Mouse (Mus musculus): ENCODE results near the gene Ptpn14. TPM values are rescaled to one million over a fixed set of nuclear protein-coding genes. Genes with fewer than 3 reads are reported as not detected.

Gene Ptpn14
- polyA plus RNA-seq, 1 experiment from 2014 or later, result 3.2 TPM

DNA sequence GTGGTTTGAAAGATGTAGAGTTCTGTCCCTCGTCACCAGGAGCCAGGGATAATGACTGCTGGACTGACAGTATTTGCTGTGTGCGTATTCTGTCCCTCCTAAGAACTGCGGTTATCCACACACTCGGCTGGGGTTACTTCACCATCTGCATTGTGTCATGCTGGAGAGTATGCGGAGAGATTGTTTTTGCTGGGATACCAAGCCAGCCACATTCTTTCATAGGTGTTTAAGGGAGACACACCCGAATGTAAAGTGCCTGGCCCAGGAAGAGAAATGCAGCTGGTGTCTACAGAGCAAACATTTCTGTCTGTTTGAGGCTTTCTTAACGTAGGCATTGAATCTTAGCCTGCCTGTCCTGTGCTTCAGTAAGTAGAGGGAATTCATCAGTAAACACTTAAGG is 56.4 kb downstream of the Ptpn14 start:
- 73% methylated on average over 7 of the region's 7 CpGs for WGBS
- Histone ChIP-seq H3K36me3 (ENCODE audit: control insufficient read depth, insufficient read depth, low read length) (no peaks in the 10 kb centered on the region), H3K27me3 (replicated peaks; ENCODE audit: control insufficient read depth, insufficient read depth, low read length) (no peaks in the 10 kb centered on the region), H3K4me1 (replicated peaks; ENCODE audit: control insufficient read depth, insufficient read depth, low read length) (peaks cover 15% of the 10 kb centered on the region), H3K4me3 (ENCODE audit: low read depth, low read length) (no peak overlapping the region), H3K27ac (ENCODE audit: low read depth, low read length) (no peak overlapping the region), H3K9me3 (ENCODE audit: control insufficient read depth, low read length) (no peaks in the 10 kb centered on the region), H3K9ac (ENCODE audit: low read depth, low read length) (no peak overlapping the region), H3K4me2 (no peak overlapping the region)
- no peak for DNase-seq (ENCODE audit: low spot score)
- ATAC-seq (replicated peaks; ENCODE audit: low FRiP score), result no peak

GRCm38 (mm10) chr1:189786707-189787485 is 58.8 kb downstream of the Ptpn14 start:
- WGBS, result 84% methylated on average over 26 of the region's 26 CpGs
- Histone ChIP-seq H3K27ac (ENCODE audit: low read depth, low read length) (no peak overlapping the region), H3K4me3 (ENCODE audit: low read depth, low read length) (no peak overlapping the region), H3K27me3 (replicated peaks; ENCODE audit: control insufficient read depth, insufficient read depth, low read length) (no peaks in the 10 kb centered on the region), H3K9ac (ENCODE audit: low read depth, low read length) (no peak overlapping the region), H3K4me2 (no peak overlapping the region), H3K4me1 (replicated peaks; ENCODE audit: control insufficient read depth, insufficient read depth, low read length) (peaks cover 9% of the 10 kb centered on the region), H3K9me3 (ENCODE audit: control insufficient read depth, low read length) (no peaks in the 10 kb centered on the region), H3K36me3 (ENCODE audit: control insufficient read depth, insufficient read depth, low read length) (no peaks in the 10 kb centered on the region)
- ATAC-seq (replicated peaks; ENCODE audit: low FRiP score) (no peak), DNase-seq (ENCODE audit: low spot score) (no peak)

GRCm38 (mm10) chr1:189789545-189789944 is 61.5 kb downstream of the Ptpn14 start:
- Histone ChIP-seq H3K4me1 (replicated peaks; ENCODE audit: control insufficient read depth, insufficient read depth, low read length) (0 out of 2 replicates have a peak, but pooled peaks cover 3% of the 10 kb centered on the region), H3K27ac (ENCODE audit: low read depth, low read length) (no peak overlapping the region), H3K27me3 (replicated peaks; ENCODE audit: control insufficient read depth, insufficient read depth, low read length) (no peaks in the 10 kb centered on the region), H3K36me3 (ENCODE audit: control insufficient read depth, insufficient read depth, low read length) (no peaks in the 10 kb centered on the region), H3K9ac (ENCODE audit: low read depth, low read length) (no peak overlapping the region), H3K9me3 (ENCODE audit: control insufficient read depth, low read length) (no peaks in the 10 kb centered on the region), H3K4me3 (ENCODE audit: low read depth, low read length) (no peak overlapping the region), H3K4me2 (no peak overlapping the region)
- 70% methylated on average over 6 of the region's 6 CpGs for WGBS
- no peak for ATAC-seq (replicated peaks; ENCODE audit: low FRiP score)
- no peak for DNase-seq (ENCODE audit: low spot score)

- WGBS, result 69% methylated on average over 7 of the region's 7 CpGs
- ATAC-seq (replicated peaks; ENCODE audit: low FRiP score), result no peak
- peaks cover 7% of the 10 kb centered on the region; the same call in 1 of the 2 replicates for H3K4me1 ChIP-seq (replicated peaks; ENCODE audit: control insufficient read depth, insufficient read depth, low read length)
Measured at GRCm38 (mm10) chr1:189790666-189791065, 62.6 kb downstream of the Ptpn14 start.

DNA sequence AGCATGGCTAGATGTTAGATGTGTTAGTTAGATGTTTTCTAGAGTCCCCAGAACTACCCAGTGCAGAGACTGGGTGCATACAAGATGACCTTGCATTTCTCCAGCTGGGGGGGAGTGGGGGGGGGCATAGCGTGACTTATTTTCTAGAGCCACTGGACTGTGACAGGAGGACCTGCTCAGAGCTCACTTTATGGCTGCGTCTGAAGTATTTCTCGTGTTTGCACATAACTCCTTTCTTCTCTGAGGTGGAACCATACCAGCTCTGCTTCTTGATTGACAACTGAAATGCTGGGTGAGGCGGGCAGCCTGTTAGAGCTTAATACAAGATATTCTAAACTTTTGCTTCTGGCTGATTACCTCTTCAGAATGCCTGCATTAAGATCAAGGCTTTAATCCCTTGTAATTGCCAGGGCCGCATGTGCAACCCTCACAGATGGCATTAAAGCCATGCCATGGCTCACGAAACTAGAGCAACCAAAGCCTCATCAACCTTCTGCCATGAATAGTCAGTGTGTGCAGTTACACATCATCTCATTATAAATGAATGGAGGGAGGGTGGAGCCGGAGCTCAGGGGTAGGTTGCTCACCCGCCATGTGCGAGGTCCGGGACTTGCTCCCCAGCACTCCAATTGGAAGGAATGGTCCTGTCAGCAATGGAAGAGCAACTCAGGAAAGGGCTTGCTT is 63.6 kb downstream of the Ptpn14 start:
- Histone ChIP-seq H3K4me2 (no peak overlapping the region), H3K4me1 (replicated peaks; ENCODE audit: control insufficient read depth, insufficient read depth, low read length) (peaks cover 11% of the 10 kb centered on the region), H3K27ac (ENCODE audit: low read depth, low read length) (no peak overlapping the region), H3K4me3 (ENCODE audit: low read depth, low read length) (no peak overlapping the region), H3K9me3 (ENCODE audit: control insufficient read depth, low read length) (no peaks in the 10 kb centered on the region), H3K36me3 (ENCODE audit: control insufficient read depth, insufficient read depth, low read length) (no peaks in the 10 kb centered on the region), H3K9ac (ENCODE audit: low read depth, low read length) (no peak overlapping the region), H3K27me3 (replicated peaks; ENCODE audit: control insufficient read depth, insufficient read depth, low read length) (no peaks in the 10 kb centered on the region)
- 88% methylated on average over 10 of the region's 10 CpGs for WGBS
- no peak for ATAC-seq (replicated peaks; ENCODE audit: low FRiP score)
- no peak for DNase-seq (ENCODE audit: low spot score)

More at GRCm38 (mm10) chr1:189790666-189791065, 62.6 kb downstream of the Ptpn14 start:
- H3K4me2 ChIP-seq, result no peak overlapping the region
- H3K9ac ChIP-seq (ENCODE audit: low read depth, low read length), result no peak overlapping the region
- H3K27ac ChIP-seq (ENCODE audit: low read depth, low read length), result no peak overlapping the region
- H3K9me3 ChIP-seq (ENCODE audit: control insufficient read depth, low read length), result no peaks in the 10 kb centered on the region
- no peak for DNase-seq (ENCODE audit: low spot score)
- no peak overlapping the region for H3K4me3 ChIP-seq (ENCODE audit: low read depth, low read length)
- H3K36me3 ChIP-seq (ENCODE audit: control insufficient read depth, insufficient read depth, low read length), result no peaks in the 10 kb centered on the region
- H3K27me3 ChIP-seq (replicated peaks; ENCODE audit: control insufficient read depth, insufficient read depth, low read length), result no peaks in the 10 kb centered on the region

DNA sequence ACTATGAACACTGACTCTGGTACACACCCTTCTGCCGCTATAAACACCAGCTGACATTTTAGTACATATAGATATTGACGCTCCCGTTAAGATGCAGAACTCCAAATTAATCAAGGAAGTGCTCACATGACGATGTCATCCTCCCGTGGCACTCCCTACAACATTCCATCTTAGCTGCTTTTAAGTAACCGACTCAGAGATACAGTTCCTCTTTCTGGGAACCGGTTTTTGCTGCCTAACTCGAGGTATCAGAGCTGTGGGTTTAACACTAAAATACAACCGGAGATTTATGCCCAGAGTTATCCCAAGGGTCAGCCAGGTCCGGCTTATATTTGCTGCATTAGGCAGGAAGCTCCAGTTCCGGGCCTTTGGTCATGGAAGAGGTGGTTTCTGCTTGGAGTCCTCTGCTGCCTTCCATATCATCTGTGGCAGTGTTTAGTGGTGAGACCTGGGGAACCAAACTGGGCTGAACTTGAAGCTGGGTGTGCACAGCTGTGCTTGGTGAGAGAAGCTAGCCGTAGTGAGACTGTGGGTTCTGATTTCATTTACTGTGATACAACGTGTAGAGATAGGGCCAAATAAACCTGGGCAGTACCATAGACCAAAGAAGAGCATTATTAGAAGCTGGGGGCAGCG is 64.6 kb downstream of the Ptpn14 start:
- 48% methylated on average over 14 of the region's 14 CpGs for WGBS
- Histone ChIP-seq H3K4me3 (ENCODE audit: low read depth, low read length) (no peak overlapping the region), H3K4me2 (no peak overlapping the region), H3K9me3 (ENCODE audit: control insufficient read depth, low read length) (no peaks in the 10 kb centered on the region), H3K36me3 (ENCODE audit: control insufficient read depth, insufficient read depth, low read length) (no peaks in the 10 kb centered on the region), H3K4me1 (replicated peaks; ENCODE audit: control insufficient read depth, insufficient read depth, low read length) (peaks cover 11% of the 10 kb centered on the region), H3K27me3 (replicated peaks; ENCODE audit: control insufficient read depth, insufficient read depth, low read length) (no peaks in the 10 kb centered on the region), H3K9ac (ENCODE audit: low read depth, low read length) (no peak overlapping the region), H3K27ac (ENCODE audit: low read depth, low read length) (no peak overlapping the region)
- ATAC-seq (replicated peaks; ENCODE audit: low FRiP score) (no peak), DNase-seq (ENCODE audit: low spot score) (no peak)

GRCm38 (mm10) chr1:189798949-189799348 is 70.9 kb downstream of the Ptpn14 start:
- 63% methylated on average over 15 of the region's 15 CpGs for WGBS
- no peak for ATAC-seq (replicated peaks; ENCODE audit: low FRiP score)

GRCm38 (mm10) chr1:189800211-189800961 is 72.3 kb downstream of the Ptpn14 start:
- ATAC-seq (replicated peaks; ENCODE audit: low FRiP score) (no peak), DNase-seq (ENCODE audit: low spot score) (no peak)
- Histone ChIP-seq H3K27ac (ENCODE audit: low read depth, low read length) (no peak overlapping the region), H3K4me3 (ENCODE audit: low read depth, low read length) (no peak overlapping the region), H3K4me1 (replicated peaks; ENCODE audit: control insufficient read depth, insufficient read depth, low read length) (peaks cover 10% of the 10 kb centered on the region), H3K9ac (ENCODE audit: low read depth, low read length) (no peak overlapping the region), H3K9me3 (ENCODE audit: control insufficient read depth, low read length) (no peaks in the 10 kb centered on the region), H3K4me2 (no peak overlapping the region), H3K36me3 (ENCODE audit: control insufficient read depth, insufficient read depth, low read length) (no peaks in the 10 kb centered on the region; the same call in 1 of the 2 replicates), H3K27me3 (replicated peaks; ENCODE audit: control insufficient read depth, insufficient read depth, low read length) (no peaks in the 10 kb centered on the region)
- 71% methylated on average over 13 of the region's 13 CpGs for WGBS

More at GRCm38 (mm10) chr1:189798949-189799348, 70.9 kb downstream of the Ptpn14 start:
- H3K4me2 ChIP-seq, result no peak overlapping the region
- no peaks in the 10 kb centered on the region; the same call in 1 of the 2 replicates for H3K36me3 ChIP-seq (ENCODE audit: control insufficient read depth, insufficient read depth, low read length)
- no peak overlapping the region for H3K27ac ChIP-seq (ENCODE audit: low read depth, low read length)
- H3K9me3 ChIP-seq (ENCODE audit: control insufficient read depth, low read length), result no peaks in the 10 kb centered on the region
- no peak for DNase-seq (ENCODE audit: low spot score)
- peaks cover 11% of the 10 kb centered on the region for H3K4me1 ChIP-seq (replicated peaks; ENCODE audit: control insufficient read depth, insufficient read depth, low read length)
- no peak overlapping the region for H3K9ac ChIP-seq (ENCODE audit: low read depth, low read length)
- no peak overlapping the region for H3K4me3 ChIP-seq (ENCODE audit: low read depth, low read length)
- no peaks in the 10 kb centered on the region for H3K27me3 ChIP-seq (replicated peaks; ENCODE audit: control insufficient read depth, insufficient read depth, low read length)

Measured in liver, embryonic 11.5 days (tissue).